26 mouse cellular contexts compared by ENCODE assay signal in genomic region chr14:24769451-24769850, GRCm38 (mm10).
A peak's percentile ranks its signal among the peaks of the same experiment; 100 is the strongest.
DNase-seq lines count a peak whose midpoint lies in the region; ATAC-seq lines count a peak whose summit lies in the region.
"Had no signal": no experiment of that assay in that cellular context is flagged by ENCODE, and none has a peak within 500 bp of the region (broad histone marks: within the 10 kb centered on the region; RNA-seq: fewer than 3 reads in every experiment).

No protein-coding gene starts in this region.

- WGBS in forebrain, embryonic 11.5 days = 63% methylated on average over 3 of the region's 3 CpGs
- 58% methylated on average over 3 of the region's 3 CpGs for WGBS in forebrain, embryonic 14.5 days
- 69% methylated on average over 3 of the region's 3 CpGs for WGBS in neural tube, embryonic 11.5 days
- 66% methylated on average over 3 of the region's 3 CpGs for WGBS in limb, embryonic 10.5 days

- H3K27ac ChIP-seq in forebrain, embryonic 11.5 days (ENCODE audit: low read depth, low read length) = peak overlapping the region; percentile 54; the same call in 1 of the 2 replicates
- no peak overlapping the region for H3K27ac ChIP-seq in forebrain, embryonic 14.5 days (ENCODE audit: low read depth, low read length)
- H3K27ac ChIP-seq in neural tube, embryonic 11.5 days (ENCODE audit: low read depth, low read length) = peak overlapping the region; percentile 72; the same call in 1 of the 2 replicates
- H3K27ac ChIP-seq in limb, embryonic 10.5 days = peak overlapping the region; percentile 75; the same call in 1 of the 2 replicates
- H3K27ac ChIP-seq: heart, embryonic 13.5 days; intestine, embryonic 15.5 days; liver, embryonic 14.5 days; lung, embryonic 15.5 days; macrophage; neural tube, embryonic 12.5 days had no signal

- H3K4me1 ChIP-seq in forebrain, embryonic 11.5 days (replicated peaks; ENCODE audit: control insufficient read depth, insufficient read depth, low read length) = peaks cover 19% of the 10 kb centered on the region
- H3K4me1 ChIP-seq in forebrain, embryonic 14.5 days (ENCODE audit: control insufficient read depth, insufficient read depth, low read length) = peaks cover 32% of the 10 kb centered on the region
- H3K4me1 ChIP-seq in neural tube, embryonic 11.5 days (ENCODE audit: control insufficient read depth, insufficient read depth, low read length) = peaks cover 20% of the 10 kb centered on the region
- peaks cover 34% of the 10 kb centered on the region for H3K4me1 ChIP-seq in limb, embryonic 10.5 days
- H3K4me1 ChIP-seq: intestine, embryonic 15.5 days; lung, embryonic 15.5 days had no signal

- H3K27me3 ChIP-seq in forebrain, embryonic 11.5 days (ENCODE audit: control insufficient read depth, insufficient read depth, low read length) = no peaks in the 10 kb centered on the region
- no peaks in the 10 kb centered on the region for H3K27me3 ChIP-seq in forebrain, embryonic 14.5 days (replicated peaks; ENCODE audit: control insufficient read depth, insufficient read depth, low read length)
- H3K27me3 ChIP-seq in neural tube, embryonic 11.5 days (ENCODE audit: control insufficient read depth, insufficient read depth, low read length) = no peaks in the 10 kb centered on the region
- no peaks in the 10 kb centered on the region; the same call in 1 of the 2 replicates for H3K27me3 ChIP-seq in limb, embryonic 10.5 days (ENCODE audit: low read depth, poor library complexity, severe bottlenecking)
- H3K27me3 ChIP-seq: forebrain, embryonic 13.5 days; intestine, embryonic 15.5 days; lung, embryonic 15.5 days; neural tube, embryonic 12.5 days had no signal

- ATAC-seq in forebrain, embryonic 11.5 days (replicated peaks; ENCODE audit: low FRiP score) = no peak
- ATAC-seq in forebrain, embryonic 14.5 days = no peak
- no peak for ATAC-seq in neural tube, embryonic 11.5 days (ENCODE audit: insufficient read depth, low FRiP score, low TSS enrichment)
- ATAC-seq: activated CD4-positive, CD25-positive, alpha-beta regulatory T cell, adult 4 months; CD4-positive, CD25-positive, alpha-beta regulatory T cell, adult 4 months; intestine, embryonic 15.5 days; Patski had no signal

- no peak overlapping the region for H3K9ac ChIP-seq in forebrain, embryonic 11.5 days (ENCODE audit: low read length)
- no peak overlapping the region for H3K9ac ChIP-seq in forebrain, embryonic 14.5 days (ENCODE audit: low read length)
- H3K9ac ChIP-seq in neural tube, embryonic 11.5 days (ENCODE audit: low read length) = no peak overlapping the region
- H3K9ac ChIP-seq: intestine, embryonic 15.5 days; liver, embryonic 14.5 days; lung, embryonic 15.5 days; neural tube, embryonic 12.5 days had no signal

- no peaks in the 10 kb centered on the region for H3K36me3 ChIP-seq in forebrain, embryonic 11.5 days (ENCODE audit: control insufficient read depth, insufficient read depth, low read length)
- no peaks in the 10 kb centered on the region for H3K36me3 ChIP-seq in forebrain, embryonic 14.5 days (ENCODE audit: control insufficient read depth, insufficient read depth, low read length)
- no peaks in the 10 kb centered on the region for H3K36me3 ChIP-seq in neural tube, embryonic 11.5 days (ENCODE audit: control insufficient read depth, insufficient read depth, low read length)
- no peaks in the 10 kb centered on the region for H3K36me3 ChIP-seq in limb, embryonic 10.5 days
- H3K36me3 ChIP-seq: heart, embryonic 13.5 days; intestine, embryonic 15.5 days; lung, embryonic 15.5 days; neural tube, embryonic 12.5 days had no signal

- H3K4me2 ChIP-seq in forebrain, embryonic 11.5 days (ENCODE audit: low read depth, low read length, severe bottlenecking) = no peak overlapping the region
- no peak overlapping the region for H3K4me2 ChIP-seq in forebrain, embryonic 14.5 days (ENCODE audit: low read length)
- H3K4me2 ChIP-seq in neural tube, embryonic 11.5 days (ENCODE audit: low read depth) = no peak overlapping the region
- H3K4me2 ChIP-seq: forebrain, embryonic 13.5 days; heart, embryonic 13.5 days; intestine, embryonic 15.5 days; lung, embryonic 15.5 days; neural tube, embryonic 12.5 days had no signal

- DNase-seq in forebrain, embryonic 11.5 days (ENCODE audit: low spot score) = no peak
- DNase-seq in forebrain, embryonic 14.5 days (ENCODE audit: low spot score) = no peak
- no peak for DNase-seq in neural tube, embryonic 11.5 days (ENCODE audit: low spot score)
- DNase-seq in neural tube, embryonic 10.5 days (ENCODE audit: extremely low spot score, low spot score) = no peak
- no peak for DNase-seq in limb, embryonic 10.5 days (ENCODE audit: low spot score)
- no peak for DNase-seq in ovary, postnatal 36 days (ENCODE audit: low spot score)
- DNase-seq in thymus, postnatal 10 days (ENCODE audit: low spot score in 2 of 2) = no peak
- DNase-seq in ovary, adult 18-20 months (ENCODE audit: low spot score) = no peak
- DNase-seq: adrenal gland, postnatal 10 days; cerebellum, adult 9-10 months; heart, postnatal 36 days; kidney, adult 9 months; kidney, postnatal 36 days; layer of hippocampus, adult 9-11 months; right cerebral cortex, postnatal 25 days; thymus, postnatal 4 days had no signal

- no peak overlapping the region for H3K4me3 ChIP-seq in forebrain, embryonic 11.5 days (ENCODE audit: low read depth, low read length)
- no peak overlapping the region for H3K4me3 ChIP-seq in forebrain, embryonic 14.5 days (ENCODE audit: low read depth, low read length)
- no peak overlapping the region for H3K4me3 ChIP-seq in neural tube, embryonic 11.5 days (ENCODE audit: low read depth, low read length)
- no peak overlapping the region for H3K4me3 ChIP-seq in limb, embryonic 10.5 days
- H3K4me3 ChIP-seq: forebrain, embryonic 13.5 days; heart, embryonic 13.5 days; intestine, embryonic 15.5 days; lung, embryonic 15.5 days; neural tube, embryonic 12.5 days had no signal

- no peaks in the 10 kb centered on the region for H3K9me3 ChIP-seq in forebrain, embryonic 11.5 days (ENCODE audit: control insufficient read depth, low read length)
- H3K9me3 ChIP-seq in forebrain, embryonic 14.5 days (replicated peaks; ENCODE audit: control insufficient read depth, low read length) = no peaks in the 10 kb centered on the region
- H3K9me3 ChIP-seq in neural tube, embryonic 11.5 days (ENCODE audit: control insufficient read depth, low read length) = no peaks in the 10 kb centered on the region
- no peaks in the 10 kb centered on the region for H3K9me3 ChIP-seq in limb, embryonic 10.5 days (replicated peaks)
- H3K9me3 ChIP-seq: forebrain, embryonic 13.5 days; heart, embryonic 13.5 days; intestine, embryonic 15.5 days; lung, embryonic 15.5 days; neural tube, embryonic 12.5 days had no signal
